Mouse (Mus musculus) left cerebral cortex, postnatal 14 days (tissue): ENCODE measurements around the gene Fam104a. TPM values are rescaled to one million over a fixed set of nuclear protein-coding genes. Genes with fewer than 3 reads are reported as not detected.

Experiments used
- DNase-seq, 2 experiments: peaks; one replicate each; pipeline ENCODE4 v3.0.0; 2021 to 2022; ENCODE audit warnings: low spot score in 2 of 2, mixed read lengths in 1 of 2
- intact Hi-C: fragments of 180-260 bp; cut with DNase I; formaldehyde crosslinking; loops from one replicate; pipeline ENCODE4 v1.15.1; 2025
- long read RNA-seq, 2 experiments: library from polyadenylated mRNA; stranded (forward); transcript quantifications; one replicate each; pipeline ENCODE4 v2.0.0; 2021
- total RNA-seq, 2 experiments: library from RNA; stranded (reverse); gene quantifications; 2 replicates each; pipeline ENCODE4 v1.2.3; 2021

Gene Fam104a
- 10 to 100 TPM; 22.2 to 26.4 TPM for total RNA-seq
- long read RNA-seq, experiment 1, transcript Fam104a-201 (3 exons, 2,619 nt): major isoform, 68 of 80 reads
- long read RNA-seq, experiment 1, partial matches to known transcripts: 0 of 80 reads
- long read RNA-seq, experiment 1, other reads (novel, unspliced or antisense): 12 of 80 reads
- long read RNA-seq, experiment 2, transcript Fam104a-201 (3 exons, 2,619 nt): major isoform, 55 of 72 reads
- long read RNA-seq, experiment 2, partial matches to known transcripts: 0 of 72 reads
- long read RNA-seq, experiment 2, other reads (novel, unspliced or antisense): 17 of 72 reads

DNA sequence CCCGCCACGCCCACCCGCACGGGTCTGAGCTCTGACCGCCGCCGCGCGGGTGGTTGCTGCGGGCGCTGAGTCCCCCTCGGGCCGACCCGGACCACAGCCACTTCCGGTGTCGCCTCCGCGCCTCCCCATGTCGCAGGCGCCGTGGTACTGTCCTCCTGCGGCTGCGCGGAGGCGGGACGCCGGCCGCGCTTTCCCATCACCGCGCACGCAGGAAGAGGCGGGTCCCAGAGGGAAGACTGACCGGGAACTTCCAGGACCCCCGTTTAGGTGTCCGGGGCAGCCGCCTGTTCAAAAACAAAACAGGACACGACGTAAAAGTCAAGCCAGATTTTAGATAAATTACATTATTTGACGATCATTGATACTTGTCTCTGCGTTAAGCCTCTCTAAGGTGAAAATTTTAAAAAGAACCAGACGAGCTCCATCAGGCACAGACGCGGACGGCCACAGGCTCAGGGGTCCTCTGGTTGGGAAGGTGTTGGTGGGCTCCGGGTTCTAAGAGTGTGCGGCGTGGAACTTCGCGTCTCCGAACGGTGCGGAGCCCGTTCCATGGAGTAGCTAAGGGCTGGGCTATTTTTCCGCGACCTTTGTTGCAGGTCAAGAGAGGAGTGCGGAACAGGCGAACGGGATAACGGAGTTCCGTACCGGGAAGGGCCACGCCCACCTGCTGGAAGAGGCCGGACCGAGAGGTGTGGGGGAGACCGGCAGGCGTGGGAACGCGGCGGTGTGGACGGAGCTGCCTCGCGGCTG lies at the start of gene Fam104a, which contains the start of gene D11Wsu47e:
Gene Fam104a (minus strand): TSS at position 199 of the 750 bp plus-strand sequence.
Gene D11Wsu47e (plus strand): TSS at position 456 of the 750 bp plus-strand sequence.
- intact Hi-C loops: loop anchor here (2.0 kb wide), 1 partner anchor 35 kb away; the partner anchor contains the start of gene Cog1
- DNase-seq: peak; percentile 95

DNA sequence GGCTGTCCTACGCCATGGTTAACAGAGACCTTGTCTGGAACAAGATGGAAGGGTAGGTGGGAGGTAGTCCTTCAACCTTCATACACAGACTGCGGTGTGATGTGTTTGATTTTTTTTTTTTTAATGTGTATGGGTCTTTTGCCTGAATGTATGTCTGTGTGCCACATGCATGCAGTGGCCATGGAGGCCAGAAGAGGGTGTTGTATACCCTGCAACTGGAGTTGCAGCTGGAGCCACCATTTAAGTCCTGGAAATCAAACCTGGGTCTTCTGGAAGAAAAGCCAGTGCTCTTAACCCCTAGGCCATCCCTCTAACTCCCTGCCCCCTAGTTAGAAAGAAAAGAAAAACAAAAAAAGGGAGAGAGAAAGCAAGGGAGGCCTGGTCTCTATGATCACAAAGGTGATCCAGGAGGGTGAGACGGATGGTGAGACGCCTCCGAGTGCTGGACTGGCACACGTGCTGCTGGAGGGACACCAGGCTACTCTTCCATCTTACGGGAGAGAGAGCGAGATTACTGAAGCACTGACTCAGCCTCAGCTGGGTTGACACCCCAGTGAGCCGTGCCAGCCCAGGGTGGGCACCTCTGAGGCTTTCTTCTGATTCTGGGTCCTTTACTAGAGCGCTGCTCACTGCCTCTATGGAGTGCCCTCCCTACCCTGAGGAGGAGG lies 48.1 kb upstream of the Fam104a start:
- DNase-seq: no peak
- intact Hi-C loops: no loop called here

DNA sequence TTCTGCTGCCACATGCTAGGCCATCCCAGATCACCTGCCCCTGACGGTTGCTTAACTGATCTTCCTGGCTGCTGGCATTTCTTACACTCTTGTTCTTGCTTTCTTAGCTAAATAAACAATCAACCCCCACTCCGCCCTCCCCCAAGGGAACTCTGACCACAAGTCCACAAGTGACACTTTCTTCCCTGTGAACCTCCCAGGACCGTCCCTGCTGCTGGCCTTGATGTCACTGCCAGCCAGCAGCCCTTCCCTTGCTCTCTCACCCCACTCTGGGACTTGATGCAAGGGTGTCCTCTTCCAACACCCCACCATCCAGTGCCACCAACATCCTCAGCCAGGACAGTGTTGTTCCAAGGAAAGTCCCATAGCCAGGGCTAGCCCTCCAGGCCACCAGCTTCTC lies 46.9 kb upstream of the Fam104a start:
- intact Hi-C loops: no loop called here
- no peak for DNase-seq

DNA sequence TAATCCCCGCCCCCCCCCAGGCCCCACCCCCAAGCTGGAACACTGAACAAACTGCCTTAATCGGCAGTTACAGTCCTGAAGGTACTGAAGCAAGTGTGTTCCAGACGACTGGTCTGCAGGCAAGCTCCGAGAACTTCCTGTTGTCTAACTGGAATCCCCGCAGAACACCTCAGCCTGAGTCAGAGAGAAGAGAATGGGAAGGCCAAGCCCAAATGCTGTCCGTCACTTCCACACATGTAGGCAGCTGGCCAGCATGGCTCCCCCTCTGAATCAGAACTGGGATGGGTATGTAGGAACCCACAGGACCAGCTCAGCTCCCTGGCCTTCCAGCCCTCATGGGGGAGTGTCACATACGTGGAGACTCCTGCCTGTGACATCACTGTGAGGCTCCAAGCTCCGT lies 46.0 kb upstream of the Fam104a start:
- intact Hi-C loops: no loop called here

DNA sequence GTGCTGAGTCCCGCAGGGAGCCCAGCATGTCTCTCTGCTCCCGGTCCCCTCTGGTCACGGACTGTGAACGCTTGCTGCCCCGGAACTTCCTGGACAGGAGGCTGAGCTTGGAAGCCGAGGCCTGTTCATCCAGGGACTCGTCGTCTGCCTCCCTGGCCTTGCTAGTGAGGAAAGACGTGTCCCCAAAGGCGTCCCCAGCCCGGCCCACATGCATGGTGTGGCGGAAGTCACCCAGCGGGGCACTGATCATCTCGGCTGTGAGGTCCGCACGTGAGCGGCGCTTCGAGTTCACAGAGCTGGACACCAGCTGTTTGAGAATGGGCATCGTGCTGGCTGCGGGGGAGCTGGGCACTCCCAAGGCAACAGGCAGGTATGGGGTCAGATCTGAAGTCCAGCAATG lies 45.3 kb upstream of the Fam104a start:
- intact Hi-C loops: no loop called here
- no peak for DNase-seq

More for the DNA sequence above, 46.0 kb upstream of the Fam104a start:
- DNase-seq: no peak

DNA sequence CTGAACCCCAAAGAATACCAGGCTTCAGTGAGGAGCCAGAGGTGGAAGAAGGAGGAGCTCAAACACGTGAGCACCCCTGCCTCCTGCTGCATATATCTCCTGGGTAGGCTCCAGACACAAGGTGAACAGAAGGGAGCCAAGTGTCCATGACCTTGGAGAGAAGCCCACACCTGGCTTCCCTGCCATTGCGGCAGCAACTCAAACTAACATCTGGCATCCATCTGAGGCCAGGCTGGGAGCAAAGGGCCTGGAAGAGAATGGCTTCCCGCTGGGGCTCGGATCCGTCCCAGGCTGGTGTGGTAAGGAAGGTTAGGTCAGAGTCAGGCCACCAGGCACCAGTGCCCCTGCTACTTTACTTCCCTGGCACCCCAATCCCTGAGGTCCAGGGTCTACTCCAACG lies 44.0 kb upstream of the Fam104a start:
- DNase-seq: no peak
- intact Hi-C loops: no loop called here

DNA sequence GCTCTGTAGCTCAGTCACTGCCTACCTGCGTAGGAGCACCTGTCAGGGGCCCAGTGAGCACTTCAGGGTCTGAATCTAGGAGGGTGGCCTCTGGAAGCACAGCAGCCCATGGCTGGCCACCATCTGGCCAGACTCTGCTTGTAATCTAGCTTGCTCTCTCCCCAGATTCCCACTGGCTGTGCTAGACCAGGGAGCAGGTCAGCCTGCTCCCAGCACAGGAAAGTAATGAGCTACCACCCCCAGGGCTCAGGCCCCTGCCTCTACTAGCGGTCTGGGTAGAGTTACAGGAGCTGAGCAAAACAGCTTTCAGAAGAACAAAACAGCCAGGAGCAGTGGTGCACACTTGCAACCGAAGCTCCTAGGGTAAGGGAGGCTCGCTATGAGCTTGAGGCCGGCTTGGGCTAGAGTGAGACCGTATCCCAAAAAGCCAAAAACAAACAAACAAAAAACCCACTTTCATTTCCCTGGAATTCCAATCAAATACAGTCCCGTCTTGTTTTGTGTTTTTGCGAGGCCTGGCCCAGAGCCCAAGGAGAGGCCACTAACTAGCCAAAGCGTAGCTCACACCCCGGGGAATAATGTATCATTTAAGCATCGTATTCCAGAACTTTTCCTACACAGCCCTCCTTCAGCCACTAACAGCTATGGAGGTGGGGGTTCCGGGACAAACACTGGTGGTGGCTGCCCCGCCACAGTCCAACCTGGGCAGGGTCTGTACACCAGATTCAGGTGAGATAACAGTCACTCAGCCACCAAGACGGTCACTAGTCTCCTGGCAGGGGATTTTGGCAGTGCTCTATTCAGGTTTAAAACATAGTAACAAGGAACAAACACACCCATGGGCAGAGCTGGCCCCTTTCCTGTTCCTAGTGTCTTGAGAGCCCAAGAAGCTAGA lies 43.3 kb upstream of the Fam104a start:
- no peak for DNase-seq
- intact Hi-C loops: no loop called here

DNA sequence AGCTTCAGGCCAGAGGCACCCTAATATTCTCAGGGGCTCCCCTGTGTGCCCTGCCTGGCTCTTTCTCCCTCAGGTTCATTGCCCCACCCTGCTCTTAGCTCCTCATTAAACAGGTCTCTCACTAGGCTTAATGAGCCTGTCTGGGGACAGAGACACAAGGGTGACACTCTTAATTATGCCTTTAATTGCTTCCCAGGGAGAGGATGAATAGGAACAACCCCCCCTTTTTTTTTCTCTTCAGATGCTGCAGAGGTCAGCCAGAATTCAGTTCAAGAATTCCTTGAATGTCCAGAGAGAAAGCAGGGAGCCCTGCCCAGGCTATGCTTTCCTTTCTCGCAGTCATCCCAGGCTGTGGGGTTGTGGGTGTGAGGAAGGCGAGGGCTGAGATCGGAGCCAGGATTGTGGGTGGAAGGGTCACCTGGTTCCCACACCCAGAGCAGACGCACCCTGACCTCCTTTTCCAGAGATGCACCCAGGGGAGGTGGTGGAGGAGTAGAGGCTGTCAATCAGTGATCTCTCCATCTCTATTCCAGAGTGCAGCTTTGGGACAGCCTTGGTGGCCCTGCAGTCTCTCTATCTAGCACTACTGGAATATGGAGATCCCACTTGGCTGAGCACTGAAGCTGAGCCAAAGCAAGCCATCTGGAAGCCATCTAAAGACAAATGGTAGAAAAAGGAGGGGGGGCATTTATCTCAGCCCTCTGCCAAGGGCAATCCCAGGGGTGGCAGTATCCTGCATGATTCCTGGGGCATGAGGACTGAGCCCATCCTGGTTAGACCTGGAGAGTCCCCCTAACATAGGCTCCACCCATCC lies 41.5 kb upstream of the Fam104a start:
- DNase-seq: no peak
- intact Hi-C loops: no loop called here

DNA sequence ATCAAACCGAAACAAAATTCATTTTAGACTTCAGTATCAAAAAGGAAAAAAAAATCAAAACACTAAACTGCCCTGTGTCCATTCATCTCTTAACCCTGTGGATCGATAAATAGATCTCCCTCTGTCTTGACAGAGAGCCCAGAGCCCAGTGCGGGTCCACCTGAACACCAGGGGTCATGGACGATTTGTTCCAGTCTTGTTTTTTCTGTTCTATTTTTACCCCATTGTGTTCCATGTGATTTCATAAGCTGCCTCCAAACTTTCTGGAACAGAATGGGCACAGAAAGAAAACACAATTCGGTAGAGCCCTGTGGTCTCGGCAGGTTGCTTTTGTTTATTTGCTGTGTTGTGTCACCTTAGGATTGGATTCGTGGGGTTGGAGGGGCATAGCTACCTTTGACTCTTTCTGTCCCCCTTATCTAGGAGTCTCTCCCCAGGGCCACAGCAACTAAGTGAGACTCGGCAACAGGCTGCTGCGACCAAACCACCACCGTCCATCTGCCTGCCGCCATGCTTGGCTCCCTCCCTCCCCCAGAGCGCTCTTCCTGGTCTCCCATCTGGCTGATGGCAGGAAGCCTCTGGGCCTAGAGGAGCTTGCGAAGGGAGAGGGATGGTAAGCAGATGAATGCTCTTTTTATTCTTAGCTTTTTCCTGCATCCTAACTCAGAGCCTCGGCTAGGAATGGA lies 38.6 kb upstream of the Fam104a start:
- intact Hi-C loops: no loop called here
- DNase-seq: no peak

DNA sequence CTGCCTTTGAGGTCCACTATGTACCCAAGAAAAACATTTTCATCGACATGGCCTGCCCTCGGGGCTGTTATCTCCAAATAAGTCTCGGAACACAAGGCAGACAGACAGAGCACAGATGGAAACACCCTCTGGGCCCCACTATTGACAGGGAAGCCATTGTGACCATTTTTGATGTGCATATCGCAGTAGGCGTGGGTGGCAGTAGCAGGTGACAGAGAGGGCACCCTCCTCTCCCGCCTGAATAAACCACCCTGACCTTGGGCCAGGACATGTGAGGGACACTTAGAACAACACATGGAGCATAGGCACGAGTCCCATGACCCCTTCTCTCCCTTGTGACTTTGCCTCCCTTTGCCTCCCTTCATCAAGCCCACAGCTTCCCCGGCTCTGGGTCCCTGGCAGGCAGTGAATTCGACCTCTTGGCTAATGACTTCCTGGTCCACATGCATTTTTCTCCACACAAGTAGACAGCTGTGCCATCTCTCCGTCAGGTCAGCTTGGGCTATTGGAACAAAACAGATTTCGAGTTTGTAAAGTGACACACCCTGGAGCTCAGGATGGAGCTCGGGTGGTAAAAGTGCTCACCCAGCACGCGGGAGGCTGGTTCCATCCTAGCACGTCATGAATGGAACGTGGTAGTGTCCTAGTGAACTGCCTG lies 33.9 kb upstream of the Fam104a start:
- intact Hi-C loops: no loop called here
- no peak for DNase-seq

DNA sequence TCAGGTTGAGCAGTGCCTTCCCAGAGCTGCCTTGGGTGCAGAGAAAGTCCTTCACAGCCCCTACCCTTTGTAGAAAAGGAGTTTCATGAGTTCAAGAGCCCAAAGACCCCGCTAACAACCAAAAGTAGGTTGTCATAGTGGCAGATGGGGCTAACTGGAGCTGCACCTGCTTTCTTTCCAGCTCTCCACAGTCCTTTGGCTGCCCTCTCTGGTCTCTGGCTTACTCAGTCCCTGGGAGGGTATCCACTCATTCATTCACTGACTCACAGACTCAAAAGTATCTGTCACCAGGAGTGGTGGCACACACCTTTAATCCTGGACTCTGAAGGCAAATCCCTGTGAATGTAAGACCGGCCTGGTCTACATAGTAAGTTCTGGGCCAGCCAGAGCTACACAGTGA lies 32.2 kb upstream of the Fam104a start:
- intact Hi-C loops: no loop called here
- DNase-seq: no peak

DNA sequence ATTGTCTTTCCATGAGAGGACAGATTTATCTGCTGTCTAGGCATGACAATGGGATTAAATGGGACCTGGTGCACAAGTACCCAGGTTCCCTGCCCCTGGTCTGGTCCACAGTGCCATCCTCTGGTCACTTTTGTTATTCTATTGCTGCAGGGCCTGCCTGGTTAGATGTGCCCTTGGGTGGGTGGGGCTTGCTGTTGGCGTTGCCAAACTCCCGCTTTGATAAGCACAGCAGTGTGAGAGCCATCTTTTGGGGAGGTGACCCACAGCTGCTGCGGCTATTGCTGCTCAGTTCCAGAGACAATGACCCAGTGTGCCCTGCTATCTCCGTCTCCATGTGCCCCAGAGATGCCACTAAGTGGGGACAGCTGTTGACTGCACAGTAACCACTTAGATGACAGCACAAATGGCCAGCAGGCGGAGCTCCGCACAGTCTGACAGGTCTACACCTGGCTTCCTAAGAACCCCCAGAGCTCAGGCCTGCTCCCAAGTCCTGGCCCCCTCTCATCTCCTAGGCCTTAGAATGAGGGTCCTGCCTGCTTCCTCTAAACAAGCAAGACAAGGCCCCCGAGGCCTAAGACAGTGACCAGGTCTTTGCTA lies 31.2 kb upstream of the Fam104a start:
- no peak for DNase-seq
- intact Hi-C loops: no loop called here

DNA sequence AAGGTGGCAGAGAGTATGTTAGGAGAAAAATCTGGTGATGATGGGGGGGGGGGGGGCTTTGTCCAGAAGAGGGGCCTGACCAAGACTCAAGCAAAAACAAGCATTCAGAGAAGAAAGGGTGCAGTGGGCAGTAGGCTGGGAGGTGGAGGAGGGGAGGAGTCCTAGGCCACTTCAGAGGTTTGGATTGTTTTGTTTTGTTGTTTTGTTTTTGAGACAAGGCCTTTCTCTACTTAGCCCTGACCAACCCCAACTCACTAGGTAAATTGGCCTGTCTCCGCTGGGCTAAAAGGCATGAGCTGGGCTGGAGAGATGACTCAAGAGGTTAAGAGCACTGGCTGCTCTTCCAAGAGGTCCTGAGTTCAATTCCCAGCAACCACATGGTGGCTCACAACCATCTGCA lies 27.1 kb upstream of the Fam104a start:
- intact Hi-C loops: loop anchor here (5.0 kb wide), 1 partner anchor 41 kb away; the partner anchor contains the start of gene Cdc42ep4

DNA sequence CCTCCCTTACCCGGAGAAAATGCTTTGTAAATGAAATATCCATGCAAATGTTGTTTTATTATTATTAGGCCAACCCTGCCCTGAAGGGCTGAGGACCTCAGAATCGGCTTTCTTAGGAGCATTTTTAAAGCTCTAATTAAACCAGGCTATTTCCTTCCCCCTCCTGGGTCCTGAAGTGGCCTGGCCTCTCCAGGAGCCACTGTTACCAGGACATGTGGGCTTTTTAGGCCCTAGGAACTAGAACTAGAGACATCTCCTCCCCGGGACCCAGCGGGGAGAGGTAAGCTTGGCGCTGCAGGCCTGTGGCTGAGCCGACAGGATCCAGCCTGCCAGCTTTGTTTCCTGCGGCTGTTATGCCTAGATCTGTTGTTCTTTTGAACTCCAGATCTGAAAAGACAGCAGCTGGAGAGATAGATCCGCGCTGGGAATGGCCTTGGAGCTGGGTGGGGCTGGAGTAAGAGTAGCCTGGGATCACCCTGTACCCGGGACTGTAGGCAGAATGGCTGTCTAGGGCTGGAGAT lies 26.4 kb upstream of the Fam104a start:
- no peak for DNase-seq
- intact Hi-C loops: loop anchor here (5.0 kb wide), 1 partner anchor 42 kb away; the partner anchor contains the start of gene Cdc42ep4

More for the DNA sequence above, 27.1 kb upstream of the Fam104a start:
- no peak for DNase-seq

DNA sequence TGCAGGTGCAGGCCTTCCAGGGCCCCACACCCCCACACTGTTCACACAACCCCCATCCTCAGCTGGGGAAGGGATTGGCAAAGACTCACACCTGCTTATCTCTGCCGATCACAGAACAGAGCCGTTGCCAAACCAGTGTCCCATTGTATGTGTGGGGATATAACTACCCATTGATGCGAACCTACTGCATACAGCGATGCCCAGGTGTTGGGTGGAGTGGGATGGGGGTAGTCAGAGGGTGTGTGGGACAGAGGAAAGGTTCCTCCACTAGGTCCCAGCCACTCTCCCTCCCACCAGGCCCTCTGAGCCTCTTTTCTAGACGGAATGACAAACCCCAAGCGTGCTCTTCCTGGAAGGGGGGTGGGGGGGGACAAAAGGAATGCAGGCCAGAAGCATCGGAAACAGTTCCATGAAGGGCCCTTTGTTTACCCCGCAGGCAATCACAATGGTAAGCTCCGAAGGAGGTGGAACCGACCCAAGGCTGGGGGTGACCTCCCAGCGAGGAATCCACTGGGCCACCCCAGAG lies 25.8 kb upstream of the Fam104a start, which contains the start of gene Cpsf4l:
Gene Cpsf4l (minus strand): TSS at position 287 of the 526 bp plus-strand sequence.
- no peak for DNase-seq
- intact Hi-C loops: loop anchor here (5.0 to 10.0 kb wide), 2 partner anchors 43 to 925 kb away; partner anchors contain the start of gene Cdc42ep4

DNA sequence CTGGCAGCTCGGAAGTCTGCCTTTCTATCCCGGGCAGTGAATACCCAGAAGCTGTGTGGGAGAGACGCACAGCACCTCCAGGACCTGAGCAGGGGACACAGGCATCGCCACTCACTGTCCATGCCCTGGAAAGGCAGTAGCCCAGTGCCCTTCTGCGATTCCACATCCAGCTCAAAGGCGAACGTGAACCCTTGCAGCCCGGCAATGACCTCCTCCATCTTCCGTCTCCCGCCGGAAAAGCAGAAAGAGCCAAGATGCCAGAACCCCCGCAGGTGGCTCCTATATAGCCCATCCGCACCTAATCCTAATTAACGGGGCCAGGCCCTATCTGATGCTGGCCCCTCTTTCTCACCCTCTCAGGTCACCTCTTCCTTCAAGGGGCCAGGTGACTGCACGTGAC lies 25.3 kb upstream of the Fam104a start:
- DNase-seq: no peak
- intact Hi-C loops: loop anchor here (10.0 kb wide), 1 partner anchor 926 kb away; no protein-coding TSS in a partner anchor
